Mouse (Mus musculus) frontal cortex, postnatal 10 days (tissue): Measurements from ENCODE around the gene Vmn1r115.
"Not testable (repeated sequence)": the region's sequence is repeated elsewhere in the genome, so short reads cannot be mapped to it uniquely, and the experiment has no call there.

Source experiments
- DNase-seq, 2 experiments: peaks; one replicate each; pipeline ENCODE4 v3.0.0; 2022; ENCODE audit warnings: low spot score in 2 of 2, mixed read lengths in 1 of 2

Vmn1r115 gene

GRCm38 (mm10) chr7:20844885-20845284 lies at the start of gene Vmn1r115:
Vmn1r115 (minus strand) TSS chr7:20844985.
- DNase-seq, result not testable (repeated sequence)

GRCm38 (mm10) chr7:20884021-20884420 lies 39.2 kb upstream of the Vmn1r115 start, which contains the start of gene Vmn1r117:
Vmn1r117 (minus strand) TSS chr7:20884121.
- DNase-seq, result not testable (repeated sequence)

- not testable (repeated sequence) for DNase-seq
Measured at GRCm38 (mm10) chr7:20871956-20872355, 27.2 kb upstream of the Vmn1r115 start, which contains the start of gene Vmn1r116. Vmn1r116 (plus strand) TSS chr7:20872256.

GRCm38 (mm10) chr7:20812086-20812485 lies 32.7 kb downstream of the Vmn1r115 start, which contains the start of gene Vmn1r114:
Vmn1r114 (minus strand) TSS chr7:20812186.
- DNase-seq, result not testable (repeated sequence)
